16 mouse cellular contexts compared by ENCODE assay signal in the genomic region with DNA sequence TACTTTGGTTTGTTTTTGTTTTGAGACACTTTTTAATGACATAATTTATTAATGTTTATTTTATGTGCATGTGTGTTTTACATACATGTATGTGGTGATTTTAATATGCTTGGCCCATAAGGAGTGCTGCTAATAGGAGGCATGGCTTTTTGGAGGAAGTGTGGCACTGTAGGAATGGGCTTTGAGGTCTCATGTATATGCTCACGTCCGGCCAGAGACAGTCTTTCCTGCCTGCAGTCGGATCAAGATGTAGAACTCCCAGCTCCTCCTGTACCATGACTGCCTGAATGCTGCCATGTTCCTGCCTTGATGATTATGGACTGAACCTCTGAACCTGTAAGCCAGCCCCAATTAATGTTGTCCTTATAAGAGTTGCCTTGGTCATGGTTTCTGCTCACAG.
"Had no signal": no experiment of that assay in that cellular context is flagged by ENCODE, and none has a peak within 500 bp of the region (broad histone marks: within the 10 kb centered on the region; RNA-seq: fewer than 3 reads in every experiment).

No protein-coding gene starts in this region.

- H3K4me3 ChIP-seq: neural tube, embryonic 13.5 days; neural tube, embryonic 15.5 days; stomach, embryonic 15.5 days had no signal

- H3K36me3 ChIP-seq: neural tube, embryonic 13.5 days; neural tube, embryonic 15.5 days; stomach, embryonic 15.5 days had no signal

- DNase-seq: retina, postnatal 1 day; right cerebral cortex, adult 18-20 months; right cerebral cortex, postnatal 14 days; right cerebral cortex, postnatal 25 days; right cerebral cortex, postnatal 4 days; spleen, adult 18-20 months; thymus, adult 18-20 months; thymus, adult 2 months; thymus, postnatal 14 days; thymus, postnatal 25 days; thymus, postnatal 36 days; thymus, postnatal 4 days had no signal

- H3K27ac ChIP-seq: neural tube, embryonic 13.5 days; neural tube, embryonic 15.5 days; stomach, embryonic 15.5 days; stomach, postnatal 0 days had no signal

- H3K9me3 ChIP-seq: neural tube, embryonic 15.5 days; stomach, embryonic 15.5 days had no signal

- H3K27me3 ChIP-seq: neural tube, embryonic 13.5 days; neural tube, embryonic 15.5 days; stomach, embryonic 15.5 days had no signal
